Mouse (Mus musculus): ENCODE data around the gene Rac2. TPM values are rescaled to one million over a fixed set of nuclear protein-coding genes. Genes with fewer than 3 reads are reported as not detected.

Gene Rac2
- polyA plus RNA-seq, 1 experiment from 2014 or later = 5.7 TPM

DNA sequence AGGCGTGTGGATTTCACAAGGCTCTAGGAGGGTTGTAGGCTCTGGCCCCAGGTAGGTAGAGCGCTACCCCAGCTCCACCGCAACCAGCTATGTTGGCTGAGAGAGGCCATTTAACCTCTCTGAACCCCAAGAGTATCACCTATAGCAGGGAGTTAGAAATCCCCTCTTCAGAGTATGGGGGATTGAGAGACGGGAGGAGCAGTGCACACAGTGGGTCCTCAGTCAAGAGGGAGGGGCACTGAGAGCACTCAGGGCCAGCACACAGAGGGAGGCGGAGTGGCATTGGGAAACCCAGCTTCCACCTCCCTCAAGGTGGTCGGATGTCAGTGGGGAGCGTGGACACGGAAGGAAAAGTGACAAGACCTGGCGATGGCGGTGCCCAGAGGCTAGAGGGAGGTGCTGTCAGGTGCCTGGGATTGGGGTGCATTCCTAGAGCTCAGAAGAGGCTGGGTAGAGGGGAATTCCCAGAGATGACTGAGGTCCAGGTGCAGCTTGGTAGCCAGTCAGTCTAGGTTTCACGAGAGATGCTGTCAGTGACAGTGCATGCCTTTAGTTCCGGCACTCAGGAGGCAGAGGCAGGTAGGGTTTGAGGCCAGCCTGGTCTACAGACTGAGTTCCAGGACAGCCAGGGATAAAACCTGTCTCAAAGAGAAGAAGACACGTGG is 27.1 kb upstream of the Rac2 start:
- Histone ChIP-seq H3K4me3 (ENCODE audit: low read length) (no peak overlapping the region), H3K36me3 (ENCODE audit: control insufficient read depth, insufficient read depth, low read length) (no peaks in the 10 kb centered on the region), H3K27me3 (replicated peaks; ENCODE audit: control insufficient read depth, insufficient read depth, low read length) (no peaks in the 10 kb centered on the region), H3K9ac (ENCODE audit: low read depth, low read length) (no peak overlapping the region), H3K4me1 (ENCODE audit: control insufficient read depth, insufficient read depth, low read depth, low read length) (no peaks in the 10 kb centered on the region), H3K27ac (ENCODE audit: low read depth, low read length) (no peak overlapping the region), H3K9me3 (ENCODE audit: control insufficient read depth, low read length) (no peaks in the 10 kb centered on the region), H3K4me2 (ENCODE audit: low read length) (no peak overlapping the region)
- WGBS = 86% methylated on average over 13 of the region's 13 CpGs
- ATAC-seq = no peak

GRCm38 (mm10) chr15:78599124-78599523 is 26.5 kb upstream of the Rac2 start:
- H3K36me3 ChIP-seq (ENCODE audit: control insufficient read depth, insufficient read depth, low read length) = no peaks in the 10 kb centered on the region
- no peak overlapping the region for H3K27ac ChIP-seq (ENCODE audit: low read depth, low read length)
- no peak overlapping the region for H3K4me3 ChIP-seq (ENCODE audit: low read length)
- ATAC-seq = no peak
- no peak overlapping the region for H3K4me2 ChIP-seq (ENCODE audit: low read length)
- H3K9ac ChIP-seq (ENCODE audit: low read depth, low read length) = no peak overlapping the region
- H3K4me1 ChIP-seq (ENCODE audit: control insufficient read depth, insufficient read depth, low read depth, low read length) = no peaks in the 10 kb centered on the region
- H3K27me3 ChIP-seq (replicated peaks; ENCODE audit: control insufficient read depth, insufficient read depth, low read length) = no peaks in the 10 kb centered on the region
- WGBS = 84% methylated on average over 6 of the region's 6 CpGs
- no peaks in the 10 kb centered on the region for H3K9me3 ChIP-seq (ENCODE audit: control insufficient read depth, low read length)

GRCm38 (mm10) chr15:78597729-78598128 is 25.1 kb upstream of the Rac2 start:
- H3K4me2 ChIP-seq (ENCODE audit: low read length) = no peak overlapping the region
- no peak overlapping the region for H3K9ac ChIP-seq (ENCODE audit: low read depth, low read length)
- no peaks in the 10 kb centered on the region for H3K9me3 ChIP-seq (ENCODE audit: control insufficient read depth, low read length)
- no peak for ATAC-seq
- no peaks in the 10 kb centered on the region for H3K27me3 ChIP-seq (replicated peaks; ENCODE audit: control insufficient read depth, insufficient read depth, low read length)
- no peak overlapping the region for H3K4me3 ChIP-seq (ENCODE audit: low read length)
- no peaks in the 10 kb centered on the region for H3K4me1 ChIP-seq (ENCODE audit: control insufficient read depth, insufficient read depth, low read depth, low read length)
- WGBS = 68% methylated on average over 4 of the region's 4 CpGs
- no peak overlapping the region for H3K27ac ChIP-seq (ENCODE audit: low read depth, low read length)
- no peaks in the 10 kb centered on the region for H3K36me3 ChIP-seq (ENCODE audit: control insufficient read depth, insufficient read depth, low read length)

- Histone ChIP-seq H3K9me3 (ENCODE audit: control insufficient read depth, low read length) (no peaks in the 10 kb centered on the region), H3K36me3 (ENCODE audit: control insufficient read depth, insufficient read depth, low read length) (no peaks in the 10 kb centered on the region), H3K4me2 (ENCODE audit: low read length) (no peak within 1 kb of the TSS), H3K4me3 (ENCODE audit: low read length) (no peak within 1 kb of the TSS), H3K9ac (ENCODE audit: low read depth, low read length) (no peak within 1 kb of the TSS), H3K27ac (ENCODE audit: low read depth, low read length) (no peak within 1 kb of the TSS), H3K4me1 (ENCODE audit: control insufficient read depth, insufficient read depth, low read depth, low read length) (no peaks in the 10 kb centered on the region), H3K27me3 (replicated peaks; ENCODE audit: control insufficient read depth, insufficient read depth, low read length) (no peaks in the 10 kb centered on the region)
- ATAC-seq = no peak
- WGBS = 78% methylated on average over 7 of the region's 7 CpGs
Observed at GRCm38 (mm10) chr15:78596914-78597313, 24.3 kb upstream of the Rac2 start, which contains the start of gene Cyth4. TSS of gene Cyth4 (plus strand) at chr15:78597047.

DNA sequence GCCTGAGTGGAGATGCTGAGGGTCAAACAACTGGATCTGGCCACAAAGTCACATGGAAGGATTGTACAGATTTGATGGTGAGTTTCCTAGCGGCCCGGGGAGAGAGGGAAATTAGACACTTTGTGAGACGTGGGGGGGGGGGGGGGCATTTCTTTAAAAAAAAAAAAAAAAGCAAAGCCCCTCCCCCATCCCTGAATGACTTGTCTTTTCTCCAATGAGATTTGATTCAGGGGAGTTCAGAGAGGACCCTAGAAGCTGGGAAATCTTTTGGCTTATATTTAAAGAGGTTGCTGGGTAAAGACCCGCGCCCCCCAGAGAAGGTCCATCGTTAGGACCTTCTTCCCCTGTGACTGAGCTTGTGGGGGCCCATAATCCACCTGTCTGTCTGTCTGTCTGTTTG is 23.9 kb upstream of the Rac2 start:
- no peak overlapping the region for H3K4me3 ChIP-seq (ENCODE audit: low read length)
- 85% methylated on average over 6 of the region's 6 CpGs for WGBS
- H3K4me2 ChIP-seq (ENCODE audit: low read length) = no peak overlapping the region
- no peaks in the 10 kb centered on the region for H3K9me3 ChIP-seq (ENCODE audit: control insufficient read depth, low read length)
- no peaks in the 10 kb centered on the region for H3K4me1 ChIP-seq (ENCODE audit: control insufficient read depth, insufficient read depth, low read depth, low read length)
- no peaks in the 10 kb centered on the region for H3K36me3 ChIP-seq (ENCODE audit: control insufficient read depth, insufficient read depth, low read length)
- ATAC-seq = no peak
- H3K27me3 ChIP-seq (replicated peaks; ENCODE audit: control insufficient read depth, insufficient read depth, low read length) = no peaks in the 10 kb centered on the region
- H3K9ac ChIP-seq (ENCODE audit: low read depth, low read length) = no peak overlapping the region
- H3K27ac ChIP-seq (ENCODE audit: low read depth, low read length) = no peak overlapping the region

DNA sequence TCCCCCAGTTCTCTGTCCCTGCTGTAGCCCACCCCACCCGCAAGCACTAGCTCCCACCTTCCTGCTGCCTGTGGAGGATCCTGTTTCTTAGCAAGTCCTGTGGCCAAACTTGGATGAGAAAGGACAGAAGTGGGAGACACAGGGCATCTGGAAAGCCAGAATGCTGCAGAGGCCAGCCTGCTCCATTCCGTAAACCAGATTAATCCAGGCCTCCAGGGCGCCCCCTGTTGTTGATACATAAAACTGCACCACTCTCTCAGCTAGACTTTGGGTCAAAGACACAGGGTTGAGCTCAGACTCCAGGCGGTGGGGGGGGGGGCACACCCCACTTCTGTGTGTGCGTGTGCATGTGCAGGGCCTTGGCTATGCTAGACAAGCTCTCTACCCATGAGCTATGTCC is 22.9 kb upstream of the Rac2 start:
- no peaks in the 10 kb centered on the region for H3K36me3 ChIP-seq (ENCODE audit: control insufficient read depth, insufficient read depth, low read length)
- no peak for ATAC-seq

GRCm38 (mm10) chr15:78594831-78595230 is 22.2 kb upstream of the Rac2 start:
- no peak overlapping the region for H3K27ac ChIP-seq (ENCODE audit: low read depth, low read length)
- no peak for ATAC-seq
- no peaks in the 10 kb centered on the region for H3K4me1 ChIP-seq (ENCODE audit: control insufficient read depth, insufficient read depth, low read depth, low read length)
- no peak overlapping the region for H3K4me2 ChIP-seq (ENCODE audit: low read length)
- H3K27me3 ChIP-seq (replicated peaks; ENCODE audit: control insufficient read depth, insufficient read depth, low read length) = no peaks in the 10 kb centered on the region
- no peaks in the 10 kb centered on the region for H3K36me3 ChIP-seq (ENCODE audit: control insufficient read depth, insufficient read depth, low read length)
- no peaks in the 10 kb centered on the region for H3K9me3 ChIP-seq (ENCODE audit: control insufficient read depth, low read length)
- no peak overlapping the region for H3K4me3 ChIP-seq (ENCODE audit: low read length)
- WGBS = 90% methylated on average over 2 of the region's 2 CpGs
- H3K9ac ChIP-seq (ENCODE audit: low read depth, low read length) = no peak overlapping the region

More for the DNA sequence above, 22.9 kb upstream of the Rac2 start:
- no peak overlapping the region for H3K4me3 ChIP-seq (ENCODE audit: low read length)
- H3K4me1 ChIP-seq (ENCODE audit: control insufficient read depth, insufficient read depth, low read depth, low read length) = no peaks in the 10 kb centered on the region
- H3K9me3 ChIP-seq (ENCODE audit: control insufficient read depth, low read length) = no peaks in the 10 kb centered on the region
- no peak overlapping the region for H3K9ac ChIP-seq (ENCODE audit: low read depth, low read length)
- no peak overlapping the region for H3K27ac ChIP-seq (ENCODE audit: low read depth, low read length)
- 79% methylated on average over 5 of the region's 5 CpGs for WGBS
- no peak overlapping the region for H3K4me2 ChIP-seq (ENCODE audit: low read length)
- H3K27me3 ChIP-seq (replicated peaks; ENCODE audit: control insufficient read depth, insufficient read depth, low read length) = no peaks in the 10 kb centered on the region

DNA sequence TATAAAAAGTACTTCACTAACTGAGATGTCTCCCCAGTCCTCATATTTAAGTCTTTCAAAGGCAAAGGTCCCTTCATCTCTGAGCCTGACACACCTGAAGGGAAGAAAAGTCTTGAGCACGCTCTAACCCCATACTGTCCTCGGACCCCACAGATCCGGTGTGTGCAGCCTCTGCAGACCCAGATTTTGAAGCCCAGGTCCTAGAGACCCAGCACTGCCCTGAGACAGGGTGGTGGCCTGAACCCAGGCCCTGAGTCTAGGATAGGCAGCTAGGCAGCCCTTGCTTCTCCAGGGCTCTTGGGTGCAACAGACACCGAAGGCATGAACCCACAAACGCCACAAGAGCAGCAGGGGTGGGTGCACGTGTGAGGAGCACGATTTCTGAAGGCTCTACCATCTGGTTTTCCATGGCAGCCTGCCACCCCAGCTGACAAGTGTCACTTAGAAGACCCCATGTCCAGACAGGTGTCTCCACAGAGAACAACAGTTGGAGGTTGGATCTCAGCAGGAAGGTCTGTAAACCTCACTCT is 21.4 kb upstream of the Rac2 start:
- WGBS = 88% methylated on average over 7 of the region's 7 CpGs
- Histone ChIP-seq H3K4me2 (ENCODE audit: low read length) (no peak overlapping the region), H3K4me3 (ENCODE audit: low read length) (no peak overlapping the region), H3K27me3 (replicated peaks; ENCODE audit: control insufficient read depth, insufficient read depth, low read length) (no peaks in the 10 kb centered on the region), H3K36me3 (ENCODE audit: control insufficient read depth, insufficient read depth, low read length) (no peaks in the 10 kb centered on the region), H3K9ac (ENCODE audit: low read depth, low read length) (no peak overlapping the region), H3K4me1 (ENCODE audit: control insufficient read depth, insufficient read depth, low read depth, low read length) (no peaks in the 10 kb centered on the region), H3K27ac (ENCODE audit: low read depth, low read length) (no peak overlapping the region), H3K9me3 (ENCODE audit: control insufficient read depth, low read length) (no peaks in the 10 kb centered on the region)
- ATAC-seq = no peak

- Histone ChIP-seq H3K4me3 (ENCODE audit: low read length) (no peak overlapping the region), H3K4me1 (ENCODE audit: control insufficient read depth, insufficient read depth, low read depth, low read length) (no peaks in the 10 kb centered on the region; the same call in 1 of the 2 replicates), H3K9me3 (ENCODE audit: control insufficient read depth, low read length) (no peaks in the 10 kb centered on the region), H3K36me3 (ENCODE audit: control insufficient read depth, insufficient read depth, low read length) (no peaks in the 10 kb centered on the region), H3K9ac (ENCODE audit: low read depth, low read length) (no peak overlapping the region), H3K4me2 (ENCODE audit: low read length) (no peak overlapping the region), H3K27ac (ENCODE audit: low read depth, low read length) (no peak overlapping the region), H3K27me3 (replicated peaks; ENCODE audit: control insufficient read depth, insufficient read depth, low read length) (no peaks in the 10 kb centered on the region)
- WGBS = 76% methylated on average over 14 of the region's 14 CpGs
- ATAC-seq = no peak
Observed at GRCm38 (mm10) chr15:78592452-78592968, 19.9 kb upstream of the Rac2 start.
